8 mouse cellular contexts compared by ENCODE assay signal in the genomic region with DNA sequence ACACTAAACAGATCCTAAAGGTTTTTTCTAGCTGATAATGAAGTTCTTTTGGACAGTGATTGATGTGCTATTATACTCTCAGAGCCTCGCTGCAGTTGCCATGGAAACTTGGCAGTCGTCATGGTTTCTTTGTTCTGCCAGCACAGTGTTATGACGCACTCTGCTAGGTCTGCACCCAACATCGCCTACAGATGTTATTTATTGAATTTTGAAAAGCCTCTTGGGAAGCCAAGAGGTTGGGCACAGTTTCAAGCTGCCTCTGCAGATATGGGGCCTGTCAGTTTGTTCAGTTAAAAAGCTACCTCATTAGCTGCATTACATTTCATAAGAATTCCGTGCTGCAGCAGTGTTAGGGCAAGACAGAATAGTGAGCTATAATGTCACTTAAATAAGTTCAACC.
A peak's percentile ranks its signal among the peaks of the same experiment; 100 is the strongest.
DNase-seq lines count a peak whose midpoint lies in the region; ATAC-seq lines count a peak whose summit lies in the region.

No protein-coding gene starts in this region.

- H3K27ac ChIP-seq in hindbrain, embryonic 10.5 days = peak overlapping the region; percentile 71

- ATAC-seq in frontal cortex, adult (ENCODE audit: low TSS enrichment) = peak; percentile 87
- no peak for ATAC-seq in monocyte, adult 5-6 weeks (replicated peaks; ENCODE audit: insufficient number of reproducible peaks, low FRiP score, low TSS enrichment, poor library complexity, severe bottlenecking)

- H3K9me3 ChIP-seq in hindbrain, embryonic 10.5 days = 0 out of 2 replicates have a peak, but pooled peaks cover 4% of the 10 kb centered on the region

- DNase-seq in NIH3T3 (ENCODE audit: low read depth) = peak; percentile 97
- DNase-seq in cerebellum, adult 18-20 months = peak; percentile 3 to 11
- DNase-seq in hindbrain, embryonic 10.5 days (ENCODE audit: low spot score) = peak; percentile 77
- DNase-seq in layer of hippocampus, adult 8-10 months (ENCODE audit: low spot score in 2 of 2) = peak; percentile 91 to 93
- peak; percentile 89 for DNase-seq in lung, postnatal 10 days
- DNase-seq in retina, postnatal 7 days (ENCODE audit: low read depth, low spot score) = peak; percentile 31

- H3K4me1 ChIP-seq in hindbrain, embryonic 10.5 days (replicated peaks) = peaks cover 20% of the 10 kb centered on the region

- H3K27me3 ChIP-seq in hindbrain, embryonic 10.5 days (ENCODE audit: insufficient read depth, poor library complexity, severe bottlenecking) = no peaks in the 10 kb centered on the region; the same call in 1 of the 2 replicates

- H3K4me3 ChIP-seq in hindbrain, embryonic 10.5 days = no peak overlapping the region

- 20% methylated on average over 5 of the region's 5 CpGs for WGBS in hindbrain, embryonic 10.5 days

- H3K36me3 ChIP-seq in hindbrain, embryonic 10.5 days = no peaks in the 10 kb centered on the region

Comparison
In these comparisons a context has a peak if more than half of its experiments do, and no peak if none do; other contexts are left out.
1. DNase-seq: peak in every context shown above with its lines; median percentile 97 in NIH3T3; 92 in layer of hippocampus, adult 8-10 months; 89 in lung, postnatal 10 days; 77 in hindbrain, embryonic 10.5 days; 31 in retina, postnatal 7 days; 7 in cerebellum, adult 18-20 months.